Mouse (Mus musculus): ENCODE data around the gene Tnip2. TPM values are rescaled to one million over a fixed set of nuclear protein-coding genes. Genes with fewer than 3 reads are reported as not detected.

Tnip2 gene
- total and polyA plus RNA-seq, 3 experiments = 4.8 to 19.6 (median 11.1) TPM

DNA sequence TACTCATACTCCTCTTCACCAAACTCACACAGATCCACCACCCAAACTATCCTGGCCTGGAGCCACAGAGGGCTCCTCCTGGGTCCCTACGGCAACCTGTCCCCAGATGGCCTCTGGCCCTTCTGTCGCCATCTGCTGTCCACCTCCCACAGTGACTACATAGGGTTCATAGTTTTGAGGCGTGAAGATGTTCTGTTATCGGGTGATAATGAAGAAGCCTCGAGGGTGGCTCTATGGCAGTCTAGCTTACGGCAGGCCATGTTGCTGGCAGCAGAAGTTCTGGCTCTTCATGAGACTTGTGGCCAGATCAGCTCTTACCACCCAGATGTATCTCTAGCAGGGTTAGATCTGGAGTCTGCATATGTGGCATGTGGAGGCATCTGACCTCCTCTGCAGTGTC lies 11.0 kb downstream of the Tnip2 start:
- H3K4me3 ChIP-seq (ENCODE audit: low read depth, low read length) = no peak overlapping the region
- no peak for DNase-seq (ENCODE audit: low spot score)
- TF ChIP-seq GATA1 (IDR thresholded peaks at IDR 0.05; ENCODE audit: borderline replicate concordance, low read length) (no peak), TAL1 (conservative IDR thresholded peaks at IDR 0.05; ENCODE audit: low read depth, low read length) (no peak), CTCF (IDR thresholded peaks at IDR 0.05; ENCODE audit: low read depth, low read length) (no peak), GATA2 (IDR thresholded peaks at IDR 0.05; ENCODE audit: borderline replicate concordance, low read depth, low read length) (no peak), POLR2AphosphoS5 (IDR thresholded peaks at IDR 0.05; ENCODE audit: insufficient replicate concordance, low read depth, low read length) (no peak)
- H3K27me3 ChIP-seq (ENCODE audit: insufficient read depth, low read length) = no peaks in the 10 kb centered on the region
- no peaks in the 10 kb centered on the region for H3K4me1 ChIP-seq (ENCODE audit: insufficient read depth, low read depth, low read length)
- H3K9me3 ChIP-seq (replicated peaks) = no peaks in the 10 kb centered on the region
- ATAC-seq (ENCODE audit: extremely low read depth, insufficient number of reproducible peaks, low FRiP score, poor library complexity, severe bottlenecking) = no peak
- H3K36me3 ChIP-seq (replicated peaks) = peaks cover 47% of the 10 kb centered on the region

DNA sequence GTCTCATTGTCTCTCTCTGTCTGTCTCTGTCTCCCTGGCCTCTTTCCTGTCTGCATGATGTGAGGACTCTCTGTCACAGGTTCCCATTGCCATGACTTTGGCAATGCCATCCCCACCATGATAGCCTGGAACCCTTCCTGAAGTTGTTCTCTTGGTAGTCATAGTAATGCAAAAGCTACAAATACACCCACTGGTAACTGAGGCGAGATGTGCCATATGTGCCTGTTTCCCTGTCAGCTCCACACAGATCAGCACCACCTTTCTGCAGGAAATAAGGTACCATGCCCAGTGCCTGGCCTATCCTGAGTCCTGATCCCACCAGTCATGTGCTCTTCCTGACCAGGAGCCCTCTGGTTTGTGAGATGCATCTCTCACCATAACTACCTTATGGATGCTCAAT lies 11.4 kb downstream of the Tnip2 start:
- no peaks in the 10 kb centered on the region for H3K4me1 ChIP-seq (ENCODE audit: insufficient read depth, low read depth, low read length)

GRCm38 (mm10) chr5:34501588-34501987 lies 12.2 kb downstream of the Tnip2 start:
- TF ChIP-seq CTCF (IDR thresholded peaks at IDR 0.05; ENCODE audit: low read depth, low read length) (no peak), POLR2AphosphoS5 (IDR thresholded peaks at IDR 0.05; ENCODE audit: insufficient replicate concordance, low read depth, low read length) (no peak)
- Histone ChIP-seq H3K4me3 (ENCODE audit: low read depth, low read length) (no peak overlapping the region), H3K9me3 (replicated peaks) (no peaks in the 10 kb centered on the region), H3K36me3 (replicated peaks) (peaks cover 56% of the 10 kb centered on the region), H3K27me3 (ENCODE audit: insufficient read depth, low read length) (no peaks in the 10 kb centered on the region; the same call in 1 of the 2 replicates), H3K4me1 (ENCODE audit: insufficient read depth, low read depth, low read length) (no peaks in the 10 kb centered on the region)
- DNase-seq (ENCODE audit: low spot score) (no peak), ATAC-seq (ENCODE audit: extremely low read depth, insufficient number of reproducible peaks, low FRiP score, poor library complexity, severe bottlenecking) (no peak)

More for the DNA sequence above, 11.4 kb downstream of the Tnip2 start:
- no peak for TF ChIP-seq POLR2AphosphoS5 (IDR thresholded peaks at IDR 0.05; ENCODE audit: insufficient replicate concordance, low read depth, low read length)
- no peak for TF ChIP-seq GATA1 (IDR thresholded peaks at IDR 0.05; ENCODE audit: borderline replicate concordance, low read length)
- no peak for TF ChIP-seq TAL1 (conservative IDR thresholded peaks at IDR 0.05; ENCODE audit: low read depth, low read length)
- no peak for TF ChIP-seq CTCF (IDR thresholded peaks at IDR 0.05; ENCODE audit: low read depth, low read length)
- no peak for TF ChIP-seq GATA2 (IDR thresholded peaks at IDR 0.05; ENCODE audit: borderline replicate concordance, low read depth, low read length)
- ATAC-seq (ENCODE audit: extremely low read depth, insufficient number of reproducible peaks, low FRiP score, poor library complexity, severe bottlenecking) (no peak), DNase-seq (ENCODE audit: low spot score) (no peak)
- no peak overlapping the region for H3K4me3 ChIP-seq (ENCODE audit: low read depth, low read length)
- H3K27me3 ChIP-seq (ENCODE audit: insufficient read depth, low read length) = no peaks in the 10 kb centered on the region
- H3K36me3 ChIP-seq (replicated peaks) = peaks cover 50% of the 10 kb centered on the region
- H3K9me3 ChIP-seq (replicated peaks) = no peaks in the 10 kb centered on the region

- no peak for DNase-seq (ENCODE audit: low spot score)
- H3K36me3 ChIP-seq (replicated peaks) = peaks cover 62% of the 10 kb centered on the region
- H3K27me3 ChIP-seq (ENCODE audit: insufficient read depth, low read length) = no peaks in the 10 kb centered on the region; the same call in 1 of the 2 replicates
- peaks cover 2% of the 10 kb centered on the region; the same call in 1 of the 2 replicates for H3K4me1 ChIP-seq (ENCODE audit: insufficient read depth, low read depth, low read length)
- no peak overlapping the region for H3K4me3 ChIP-seq (ENCODE audit: low read depth, low read length)
- no peak for ATAC-seq (ENCODE audit: extremely low read depth, insufficient number of reproducible peaks, low FRiP score, poor library complexity, severe bottlenecking)
- no peaks in the 10 kb centered on the region for H3K9me3 ChIP-seq (replicated peaks)
- TF ChIP-seq TAL1 (conservative IDR thresholded peaks at IDR 0.05; ENCODE audit: low read depth, low read length) (no peak), CTCF (IDR thresholded peaks at IDR 0.05; ENCODE audit: low read depth, low read length) (no peak), POLR2AphosphoS5 (IDR thresholded peaks at IDR 0.05; ENCODE audit: insufficient replicate concordance, low read depth, low read length) (no peak), GATA1 (IDR thresholded peaks at IDR 0.05; ENCODE audit: borderline replicate concordance, low read length) (no peak), GATA2 (IDR thresholded peaks at IDR 0.05; ENCODE audit: borderline replicate concordance, low read depth, low read length) (no peak)
Measured at GRCm38 (mm10) chr5:34500886-34501285, 12.9 kb downstream of the Tnip2 start.

- Histone ChIP-seq H3K36me3 (replicated peaks) (peaks cover 50% of the 10 kb centered on the region), H3K4me3 (ENCODE audit: low read depth, low read length) (no peak overlapping the region), H3K9me3 (replicated peaks) (no peaks in the 10 kb centered on the region), H3K4me1 (ENCODE audit: insufficient read depth, low read depth, low read length) (peaks cover 2% of the 10 kb centered on the region; the same call in 1 of the 2 replicates), H3K27me3 (ENCODE audit: insufficient read depth, low read length) (no peaks in the 10 kb centered on the region; the same call in 1 of the 2 replicates)
- ATAC-seq (ENCODE audit: extremely low read depth, insufficient number of reproducible peaks, low FRiP score, poor library complexity, severe bottlenecking) = no peak
- no peak for TF ChIP-seq POLR2AphosphoS5 (IDR thresholded peaks at IDR 0.05; ENCODE audit: insufficient replicate concordance, low read depth, low read length)
- no peak for DNase-seq (ENCODE audit: low spot score)
Measured at GRCm38 (mm10) chr5:34496745-34497144, 17.0 kb downstream of the Tnip2 start.

- no peak for ATAC-seq (ENCODE audit: extremely low read depth, insufficient number of reproducible peaks, low FRiP score, poor library complexity, severe bottlenecking)
Measured at GRCm38 (mm10) chr5:34489418-34489787, 24.4 kb downstream of the Tnip2 start.

More at GRCm38 (mm10) chr5:34489418-34489787, 24.4 kb downstream of the Tnip2 start:
- no peaks in the 10 kb centered on the region for H3K27me3 ChIP-seq (ENCODE audit: insufficient read depth, low read length)
- H3K4me1 ChIP-seq (ENCODE audit: insufficient read depth, low read depth, low read length) = no peaks in the 10 kb centered on the region; the same call in none of the 2 replicates
- no peak overlapping the region for H3K4me3 ChIP-seq (ENCODE audit: low read depth, low read length)
- DNase-seq (ENCODE audit: low spot score) = no peak
- no peak for TF ChIP-seq POLR2AphosphoS5 (IDR thresholded peaks at IDR 0.05; ENCODE audit: insufficient replicate concordance, low read depth, low read length)
- no peak for TF ChIP-seq CTCF (IDR thresholded peaks at IDR 0.05; ENCODE audit: low read depth, low read length)
- no peak for TF ChIP-seq GATA1 (IDR thresholded peaks at IDR 0.05; ENCODE audit: borderline replicate concordance, low read length)
- no peak for TF ChIP-seq GATA2 (IDR thresholded peaks at IDR 0.05; ENCODE audit: borderline replicate concordance, low read depth, low read length)
- no peak for TF ChIP-seq TAL1 (conservative IDR thresholded peaks at IDR 0.05; ENCODE audit: low read depth, low read length)
- no peaks in the 10 kb centered on the region for H3K9me3 ChIP-seq (replicated peaks)
- H3K36me3 ChIP-seq (replicated peaks) = peaks cover 27% of the 10 kb centered on the region

Data from G1E (cell line).